Mouse (Mus musculus) frontal cortex, postnatal 25 days (tissue): ENCODE measurements around the gene Paxbp1.
A peak's percentile ranks its signal among the peaks of the same experiment; 100 is the strongest.

Experiments
- DNase-seq, 2 experiments: peaks; one replicate each; pipeline ENCODE4 v3.0.0; 2022; ENCODE audit warnings: low spot score in 2 of 2

Gene Paxbp1

GRCm38 (mm10) chr16:91055150-91055549 lies 10.8 kb upstream of the Paxbp1 start:
- no peak for DNase-seq

GRCm38 (mm10) chr16:91053599-91053998 lies 9.3 kb upstream of the Paxbp1 start:
- no peak for DNase-seq

DNA sequence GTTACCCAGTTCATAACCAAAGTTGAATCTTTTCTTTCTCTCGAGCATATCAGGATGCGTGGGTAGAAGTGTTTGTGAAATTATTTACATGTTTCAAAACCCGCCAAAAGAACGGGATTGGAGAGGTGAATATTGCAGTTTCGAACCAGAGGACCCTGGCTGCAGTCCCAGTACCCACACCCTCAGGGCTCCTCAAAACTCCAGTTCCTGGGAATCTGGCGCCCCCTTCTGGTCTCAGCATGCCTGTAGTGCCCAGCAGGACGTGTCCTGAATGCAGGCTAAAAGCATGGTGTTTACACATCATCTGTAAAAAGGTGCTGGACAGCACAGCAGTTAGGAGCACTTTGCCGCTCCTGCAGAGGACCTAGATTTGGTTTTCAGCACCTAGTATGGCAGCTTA lies 1.2 kb upstream of the Paxbp1 start:
- no peak for DNase-seq

DNA sequence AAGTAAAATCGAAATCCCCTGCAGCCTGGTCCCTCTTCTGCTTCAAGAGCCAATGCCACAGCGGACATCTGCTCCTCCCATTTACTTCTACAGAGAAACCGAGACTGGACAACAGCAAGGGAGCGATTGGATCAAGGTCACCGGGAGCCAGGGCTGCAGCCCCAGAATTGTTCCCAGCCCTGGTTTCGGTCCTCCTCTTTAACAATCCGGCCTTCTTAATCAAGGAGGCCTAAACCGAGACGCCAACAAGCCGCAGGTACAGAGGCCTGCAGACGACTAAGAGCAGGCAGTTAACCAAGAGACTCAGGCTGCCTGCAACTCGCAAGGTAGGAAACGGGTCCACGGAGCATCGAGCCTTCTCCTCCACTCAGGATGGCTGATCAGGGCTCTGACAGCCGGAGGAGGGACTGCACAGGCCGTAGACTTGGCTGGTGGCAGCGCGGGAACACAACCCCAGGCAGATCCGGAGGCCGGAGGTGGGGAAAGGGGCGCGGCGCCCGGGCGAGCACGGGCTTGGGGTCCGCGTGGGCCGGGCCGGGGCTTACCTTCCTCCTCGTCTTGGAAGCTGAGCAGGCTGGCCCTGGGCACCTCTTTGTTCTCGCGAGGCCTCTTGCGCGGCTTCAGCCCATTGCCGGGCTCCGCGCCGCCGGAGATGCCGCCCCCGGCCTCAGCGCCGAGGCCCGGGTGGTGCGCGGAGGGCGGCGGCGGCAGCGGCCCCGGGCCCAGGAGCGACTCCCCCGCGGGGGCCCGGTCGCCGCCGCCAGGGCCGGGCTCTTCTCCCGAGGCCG lies 688 bp downstream of the Paxbp1 start:
- DNase-seq, result peak; percentile 32 to 34

- no peak for DNase-seq
Measured at GRCm38 (mm10) chr16:91042640-91043039, 1.7 kb downstream of the Paxbp1 start.

- no peak for DNase-seq
Measured at GRCm38 (mm10) chr16:91035866-91036265, 8.5 kb downstream of the Paxbp1 start.

DNA sequence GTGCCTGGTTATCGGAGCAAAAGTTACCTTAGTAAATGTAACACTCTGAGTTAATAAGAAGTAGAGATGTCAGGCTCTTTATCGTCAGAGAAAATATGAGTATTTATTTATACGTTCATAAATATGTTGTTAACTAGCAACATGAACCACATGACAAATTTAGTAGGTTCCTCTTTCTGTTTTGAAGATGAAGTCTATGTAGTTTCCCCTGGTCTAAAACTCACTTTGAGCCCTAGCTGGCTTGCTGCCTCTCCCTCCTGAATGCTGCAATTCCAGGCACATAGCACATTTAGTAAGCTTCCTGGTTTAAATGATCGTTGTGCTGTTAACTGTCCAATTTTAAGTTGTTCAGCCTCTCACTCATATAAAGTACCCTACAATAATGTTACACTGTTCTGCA lies 13.6 kb downstream of the Paxbp1 start:
- DNase-seq, result no peak

- DNase-seq, result no peak
Measured at GRCm38 (mm10) chr16:91029901-91030300, 14.4 kb downstream of the Paxbp1 start.

GRCm38 (mm10) chr16:91029161-91029743 lies 15.1 kb downstream of the Paxbp1 start:
- no peak for DNase-seq

- DNase-seq, result no peak
Measured at GRCm38 (mm10) chr16:91026290-91026689, 18.1 kb downstream of the Paxbp1 start.

GRCm38 (mm10) chr16:91023384-91023783 lies 21.0 kb downstream of the Paxbp1 start:
- no peak for DNase-seq

GRCm38 (mm10) chr16:91020842-91021483 lies 23.4 kb downstream of the Paxbp1 start:
- DNase-seq, result no peak

DNA sequence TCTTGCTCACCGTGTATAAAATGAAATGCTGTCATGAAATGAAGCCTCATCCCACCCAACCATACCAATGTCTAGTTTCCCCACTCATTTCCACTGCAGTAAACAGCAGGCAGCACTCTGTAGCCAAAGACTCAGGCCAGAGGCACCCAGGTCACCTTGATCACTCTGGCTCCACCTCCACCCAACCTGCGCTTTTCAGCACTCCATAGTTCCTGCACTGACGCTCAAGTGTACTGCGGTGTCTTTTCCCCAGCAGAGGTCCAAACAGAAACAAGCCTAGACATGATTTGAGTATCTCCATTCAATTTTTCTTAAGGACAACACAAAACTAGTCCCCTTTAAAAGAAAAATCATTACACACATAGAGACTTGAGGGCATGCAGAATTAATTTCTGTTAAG lies 24.9 kb downstream of the Paxbp1 start:
- no peak for DNase-seq

GRCm38 (mm10) chr16:91015761-91016160 lies 28.6 kb downstream of the Paxbp1 start:
- no peak for DNase-seq

GRCm38 (mm10) chr16:91011847-91012246 lies 32.5 kb downstream of the Paxbp1 start:
- DNase-seq, result no peak

DNA sequence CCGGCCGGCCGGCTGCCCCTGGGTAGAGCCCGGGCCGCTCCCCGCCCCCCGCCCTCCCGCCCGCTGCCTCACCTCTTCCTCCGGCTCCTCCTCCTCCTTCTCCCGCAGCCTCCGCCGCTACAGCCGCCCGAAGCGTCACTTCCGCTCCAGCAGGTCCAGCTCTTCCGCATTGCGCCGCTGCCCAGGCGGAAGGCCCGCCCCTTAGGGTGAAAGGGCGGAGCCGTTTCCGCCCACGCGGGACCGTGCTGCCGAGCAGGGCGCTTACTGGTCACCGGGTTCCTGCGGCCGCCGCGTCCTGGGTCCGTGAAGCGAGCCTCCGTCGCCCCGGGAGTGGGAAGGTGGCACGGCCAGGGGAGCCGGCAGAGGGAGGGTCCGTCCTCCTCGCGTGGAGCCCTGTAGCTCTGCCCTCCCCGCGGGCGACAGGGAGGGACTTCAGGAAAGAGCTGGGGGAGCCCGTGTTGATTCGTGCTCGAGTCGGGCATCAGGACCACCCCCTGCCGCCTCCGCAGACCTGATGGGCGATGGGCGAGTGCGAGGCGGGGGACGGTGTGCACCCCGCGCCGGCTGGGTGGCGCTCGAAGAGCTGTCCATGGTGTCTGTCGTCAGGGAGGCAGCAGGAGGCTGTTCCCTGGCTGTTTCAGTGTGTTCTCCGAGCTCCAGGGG lies 33.2 kb downstream of the Paxbp1 start, which contains the start of gene Synj1:
Synj1 (minus strand) TSS at position 288 of the 663 bp plus-strand sequence.
- peak; percentile 81 to 88 for DNase-seq

DNA sequence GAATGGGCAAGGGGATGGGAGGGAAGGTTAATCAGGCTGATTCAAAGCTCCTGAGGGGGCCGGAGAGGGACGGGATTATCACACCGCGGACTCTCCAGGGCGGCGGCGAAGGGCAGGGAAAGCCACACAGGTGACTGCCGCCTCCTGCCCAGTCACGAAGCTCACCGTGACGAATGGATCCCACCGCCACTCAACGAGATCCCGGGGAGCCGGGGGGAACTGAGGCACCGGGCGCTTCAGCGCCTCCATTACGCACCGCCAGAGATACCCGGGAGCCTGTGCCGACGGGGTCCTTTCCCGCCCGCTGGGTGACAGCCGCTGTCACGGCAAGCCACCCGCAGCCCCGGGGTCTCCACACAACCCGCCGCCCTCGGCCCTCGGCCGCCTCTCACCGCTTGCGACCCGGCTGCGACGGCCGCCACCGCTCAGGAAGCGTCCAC lies 33.7 kb downstream of the Paxbp1 start:
- DNase-seq, result peak in 1 of 2 experiments; percentile 36

GRCm38 (mm10) chr16:91009942-91010529 lies 34.3 kb downstream of the Paxbp1 start:
- no peak for DNase-seq

DNA sequence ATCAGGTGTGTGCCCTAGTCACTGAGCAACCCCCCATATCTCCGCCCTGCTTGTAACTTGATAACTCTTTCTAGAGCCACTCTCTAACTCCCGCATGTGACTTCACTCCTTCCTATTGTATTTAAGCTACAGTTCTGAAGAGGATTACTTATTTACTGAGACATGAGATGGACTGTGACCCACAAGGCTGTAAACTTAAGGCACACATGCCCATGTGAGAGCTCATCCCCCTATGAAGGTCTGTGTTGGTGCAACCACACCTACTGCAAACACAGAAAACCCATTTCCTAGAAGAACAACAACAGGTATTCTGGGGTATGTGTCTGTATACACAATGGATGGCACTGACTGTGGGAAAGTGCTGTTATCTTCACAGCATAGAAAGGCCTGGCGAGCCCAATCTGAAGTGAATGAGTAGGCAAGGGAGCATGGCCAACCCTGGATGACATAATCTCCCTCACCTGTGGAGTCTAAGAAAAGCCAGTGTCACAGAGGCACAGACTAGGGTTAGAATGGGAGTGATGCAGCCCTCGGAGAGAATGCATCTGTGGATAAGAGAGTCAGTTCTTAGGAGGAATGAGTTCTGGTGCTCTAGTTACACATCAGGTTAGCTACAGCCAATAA lies 39.3 kb downstream of the Paxbp1 start:
- no peak for DNase-seq

- DNase-seq, result no peak
Measured at GRCm38 (mm10) chr16:91001098-91001497, 43.2 kb downstream of the Paxbp1 start.

DNA sequence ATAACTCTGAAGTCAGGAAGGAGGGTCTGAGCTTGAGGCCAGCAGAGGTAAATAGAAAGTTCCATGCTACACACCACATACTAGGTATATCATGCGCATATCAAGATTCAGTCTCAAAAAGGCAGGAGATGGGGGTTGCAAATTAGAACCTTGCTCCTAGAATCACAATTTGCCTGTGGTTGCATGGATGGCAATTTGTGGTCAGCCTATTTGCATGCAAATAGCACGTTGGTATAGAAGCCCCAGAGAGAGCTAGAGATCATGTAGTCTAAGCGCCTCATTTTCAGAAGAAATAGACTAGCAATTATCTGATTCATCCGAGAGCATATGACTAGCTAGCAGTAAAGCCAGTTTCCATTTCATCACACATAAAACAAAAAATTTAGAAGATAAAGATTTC lies 44.5 kb downstream of the Paxbp1 start:
- no peak for DNase-seq
